1 mouse cellular context compared by ENCODE assay signal in the genomic region with DNA sequence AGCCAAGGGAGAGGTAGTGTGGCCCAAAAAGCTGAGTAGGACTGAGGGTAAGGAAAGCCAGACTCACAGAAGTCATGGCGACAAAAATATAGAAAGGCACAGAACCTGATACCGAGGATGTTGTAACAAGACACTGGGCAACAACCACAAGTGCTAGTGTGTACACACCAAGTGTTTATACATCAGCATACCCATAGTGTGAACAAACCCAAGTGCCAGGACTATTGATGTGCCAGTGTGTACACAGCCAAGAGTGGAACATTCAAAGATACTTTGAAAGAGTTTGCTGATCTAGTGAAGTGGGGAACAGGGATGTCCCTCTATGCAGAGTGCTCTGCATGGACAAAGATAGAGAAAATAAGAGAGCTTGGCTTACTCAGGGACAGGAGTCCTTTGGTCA.
TF ChIP-seq lines count a peak whose summit lies in the region.

No protein-coding gene starts in this region.

TF ChIP-seq in myocyte, 11 proteins besides CTCF, POLR2A, EP300 and RAD21 (continued from another document):
- no peak for TF ChIP-seq POLR2AphosphoS2 (IDR thresholded peaks at IDR 0.05; ENCODE audit: insufficient read length, low read depth)
